Mouse (Mus musculus): ENCODE data around the gene Hfm1. TPM values are rescaled to one million over a fixed set of nuclear protein-coding genes. Genes with fewer than 3 reads are reported as not detected.

The Hfm1 gene
- total RNA-seq, 2 experiments from 2014 or later = not detected

Small RNA genes lying within 50 kb of the gene (microRNA-seq; reads per million reads assigned to microRNA genes)
- 0 reads per million in 2 experiments for gene Gm27527

Other genes starting within 250 kb of the Hfm1 start
- 10 to 100 TPM; 66.0 to 70.4 TPM for gene Zfp644, start 229.0 kb downstream of the Hfm1 start, total RNA-seq (2021)
- 1 to 10 TPM; 1.6 to 2.0 TPM for gene Cdc7, start 38.0 kb upstream of the Hfm1 start, total RNA-seq (2021)